Mouse (Mus musculus) MEL (cell line): ENCODE results near the gene Xrn1. TPM values are rescaled to one million over a fixed set of nuclear protein-coding genes. Genes with fewer than 3 reads are reported as not detected.

ENCODE experiments used
- DNase-seq: peaks from one replicate; pipeline ENCODE4 v3.0.0; 2011; ENCODE audit warnings: low read depth, low spot score
- H3K27ac ChIP-seq: 2 replicates; pipeline ENCODE4 v1.5.1; 2012; ENCODE audit warnings: low read depth, mild to moderate bottlenecking, control low read depth, low read length, moderate library complexity; ENCODE audit not compliant: control insufficient read depth
- H3K27me3 ChIP-seq, 2 experiments: fragments of 150-350 bp in 1 of 2; sonication (generic) in 1 of 2; 2 replicates each; pipeline ENCODE4 v1.6.1; 2012; ENCODE audit warnings: low read length in 2 of 2, mild to moderate bottlenecking in 2 of 2, improper control_type of control experiment in 1 of 2, moderate library complexity in 1 of 2; ENCODE audit not compliant: insufficient read depth in 2 of 2, control insufficient read depth in 1 of 2
- H3K36me3 ChIP-seq, 2 experiments: 2 replicates each; pipeline ENCODE4 v1.6.1; 2012 to 2014; ENCODE audit warnings: low read length in 2 of 2, improper control_type of control experiment in 1 of 2, inconsistent platforms in 1 of 2, mild to moderate bottlenecking in 1 of 2; ENCODE audit not compliant: insufficient read depth in 2 of 2, control insufficient read depth in 1 of 2
- H3K4me1 ChIP-seq, 2 experiments: fragments of 150-350 bp in 1 of 2; sonication (generic) in 1 of 2; 2 replicates each; pipeline ENCODE4 v1.6.1; 2012; ENCODE audit warnings: low read length in 2 of 2, improper control_type of control experiment in 1 of 2, mild to moderate bottlenecking in 1 of 2; ENCODE audit not compliant: insufficient read depth in 2 of 2, control insufficient read depth in 1 of 2
- H3K4me3 ChIP-seq, 2 experiments: fragments of 150-350 bp in 1 of 2; sonication (generic) in 1 of 2; 2 replicates each; pipeline ENCODE4 v1.5.1; 2012; ENCODE audit warnings: low read depth in 2 of 2, low read length in 2 of 2, mild to moderate bottlenecking in 2 of 2, moderate library complexity in 2 of 2, control low read depth in 1 of 2, improper control_type of control experiment in 1 of 2; ENCODE audit not compliant: control insufficient read depth in 1 of 2, insufficient read depth in 1 of 2
- H3K79me2 ChIP-seq: 2 replicates; pipeline ENCODE4 v1.6.1; 2012; ENCODE audit warnings: mild to moderate bottlenecking, low read length, moderate library complexity; ENCODE audit not compliant: control insufficient read depth, poor library complexity, insufficient read depth
- H3K9ac ChIP-seq: 2 replicates; pipeline ENCODE4 v1.6.1; 2012; ENCODE audit warnings: low read depth, mild to moderate bottlenecking, control low read depth, low read length, moderate library complexity; ENCODE audit not compliant: control insufficient read depth, poor library complexity, severe bottlenecking
- H3K9me3 ChIP-seq: fragments of 150-350 bp; sonication (generic); replicated peaks from 2 replicates; pipeline ENCODE4 v1.6.1; 2012; ENCODE audit warnings: mild to moderate bottlenecking, low read length, improper control_type of control experiment, moderate library complexity; ENCODE audit not compliant: insufficient read depth
- CHD2 ChIP-seq: IDR thresholded peaks from 2 replicates; pipeline ENCODE4 v1.6.1; 2011; ENCODE audit warnings: low read length, improper control_type of control experiment
- CTCF ChIP-seq, 3 experiments: IDR thresholded peaks in 2 of 3; conservative IDR thresholded peaks in 1 of 3; 2 replicates each; pipeline ENCODE4 v1.5.1; 2011 to 2012; ENCODE audit warnings: low read length in 3 of 3, low read depth in 2 of 3, mild to moderate bottlenecking in 2 of 3, improper control_type of control experiment in 1 of 3, inconsistent platforms in 1 of 3, mixed read lengths in 1 of 3, moderate library complexity in 1 of 3; ENCODE audit not compliant: control insufficient read depth in 1 of 3, insufficient read depth in 1 of 3, poor library complexity in 1 of 3, severe bottlenecking in 1 of 3
- EP300 ChIP-seq, 2 experiments: IDR thresholded peaks; 2 replicates each; pipeline ENCODE4 v1.6.1; 2011; ENCODE audit warnings: improper control_type of control experiment in 2 of 2, low read length in 2 of 2, low read depth in 1 of 2, mild to moderate bottlenecking in 1 of 2
- KAT2A ChIP-seq: conservative IDR thresholded peaks from 2 replicates; pipeline ENCODE4 v1.6.1; 2012; ENCODE audit warnings: low read depth, low read length, improper control_type of control experiment, inconsistent platforms
- MAZ ChIP-seq: IDR thresholded peaks from 2 replicates; pipeline ENCODE4 v1.6.1; 2012; ENCODE audit warnings: low read depth, mild to moderate bottlenecking, inconsistent platforms, low read length, improper control_type of control experiment
- MXI1 ChIP-seq: IDR thresholded peaks from 2 replicates; pipeline ENCODE4 v1.6.1; 2011; ENCODE audit warnings: mild to moderate bottlenecking, low read depth, low read length, improper control_type of control experiment
- MYB ChIP-seq: IDR thresholded peaks from 2 replicates; pipeline ENCODE4 v1.6.1; 2011; ENCODE audit warnings: mild to moderate bottlenecking, low read depth, low read length, improper control_type of control experiment
- POLR2A ChIP-seq, 2 experiments: IDR thresholded peaks; 2 replicates each; pipeline ENCODE4 v1.6.1; 2011 to 2012; ENCODE audit warnings: low read length in 2 of 2, mild to moderate bottlenecking in 2 of 2, control low read depth in 1 of 2, improper control_type of control experiment in 1 of 2, low read depth in 1 of 2, moderate library complexity in 1 of 2; ENCODE audit not compliant: control insufficient read depth in 1 of 2, insufficient read depth in 1 of 2, poor library complexity in 1 of 2
- POLR2AphosphoS2 ChIP-seq: IDR thresholded peaks from 2 replicates; pipeline ENCODE4 v1.6.1; 2011; ENCODE audit warnings: low read length, improper control_type of control experiment
- POLR2AphosphoS5 ChIP-seq: IDR thresholded peaks from 2 replicates; pipeline ENCODE4 v1.6.1; 2012; ENCODE audit warnings: low read depth, borderline replicate concordance, mild to moderate bottlenecking, inconsistent platforms, low read length, moderate library complexity, mixed read lengths
- RAD21 ChIP-seq: IDR thresholded peaks from 2 replicates; pipeline ENCODE4 v1.6.1; 2011; ENCODE audit warnings: mild to moderate bottlenecking, low read depth, low read length, improper control_type of control experiment
- UBTF ChIP-seq: IDR thresholded peaks from 2 replicates; pipeline ENCODE4 v1.6.1; 2012; ENCODE audit warnings: low read depth, mild to moderate bottlenecking, inconsistent platforms, low read length, improper control_type of control experiment, moderate library complexity, borderline replicate concordance; ENCODE audit not compliant: insufficient read depth
- ZKSCAN1 ChIP-seq: IDR thresholded peaks from 2 replicates; pipeline ENCODE4 v1.6.1; 2012; ENCODE audit warnings: low read depth, mild to moderate bottlenecking, inconsistent platforms, low read length, improper control_type of control experiment, moderate library complexity
- polyA plus RNA-seq, 2 experiments: library from polyadenylated mRNA; stranded (reverse) in 1 of 2; unstranded in 1 of 2; fragments of >175 nt in 1 of 2; fragments of >200 nt in 1 of 2; gene quantifications; 2 replicates each; pipeline versions ENCODE4 v1.2.1 to v1.2.4; 2012; ENCODE audit warnings: low replicate concordance in 2 of 2, low read depth in 1 of 2; ENCODE audit not compliant: insufficient read length in 2 of 2, insufficient read depth in 1 of 2, missing spikeins in 1 of 2
- total RNA-seq: library from RNA; depleted of rRNA; stranded (reverse); fragments of 300-350 nt; gene quantifications from 2 replicates; pipeline ENCODE4 v1.2.3, GENCODE M21; 2012; rRNA removed

Gene Xrn1
- total and polyA plus RNA-seq, 3 experiments: 7.6 to 8.3 TPM; not detected in 1

- no peak for TF ChIP-seq MYB
These were observed 140.6 kb downstream of the Xrn1 start (continued) for GRCm38 (mm10) chr9:96095192-96095591.

GRCm38 (mm10) chr9:96102846-96103245 is 148.3 kb downstream of the Xrn1 start:
- no peak overlapping the region for H3K9ac ChIP-seq
- no peaks in the 10 kb centered on the region for H3K27me3 ChIP-seq
- no peak overlapping the region for H3K27ac ChIP-seq
- no peaks in the 10 kb centered on the region for H3K79me2 ChIP-seq
- DNase-seq: no peak
- TF ChIP-seq POLR2A (IDR thresholded peaks at IDR 0.05; ENCODE audit: control insufficient read depth in 1 of 2, insufficient read depth in 1 of 2, low read depth in 1 of 2, low read length in 2 of 2, poor library complexity in 1 of 2) (no peak), CTCF (IDR thresholded peaks at IDR 0.05 in 2 of 3, conservative IDR thresholded peaks at IDR 0.05 in 1 of 3; ENCODE audit: control insufficient read depth in 1 of 3, insufficient read depth in 1 of 3, low read depth in 2 of 3, low read length in 3 of 3, poor library complexity in 1 of 3, severe bottlenecking in 1 of 3) (no peak), UBTF (no peak), POLR2AphosphoS2 (no peak), EP300 (IDR thresholded peaks at IDR 0.05; ENCODE audit: low read depth in 1 of 2, low read length in 2 of 2) (no peak), MYB (no peak), RAD21 (no peak), KAT2A (no peak), MAZ (no peak), POLR2AphosphoS5 (no peak), CHD2 (no peak), ZKSCAN1 (no peak), MXI1 (no peak)
- TF ChIP-seq, all 39 proteins: peak for 0
- no peak overlapping the region for H3K4me3 ChIP-seq
- no peaks in the 10 kb centered on the region for H3K9me3 ChIP-seq
- no peaks in the 10 kb centered on the region for H3K36me3 ChIP-seq
- no peaks in the 10 kb centered on the region for H3K4me1 ChIP-seq

Other genes with a start within 250 kb of the Xrn1 start
- gene Trpc1, start 204.4 kb upstream of the Xrn1 start, total RNA-seq: 0.10 and 0.15 TPM in 2 replicates
- under 1 TPM in 1 of 2 experiments, not detected in 1; 0.50 TPM for gene Trpc1, start 204.4 kb upstream of the Xrn1 start, polyA plus RNA-seq
- not detected in 2 replicates for gene Pls1, start 109.4 kb upstream of the Xrn1 start, total RNA-seq
- under 1 TPM in 1 of 2 experiments, not detected in 1; 0.04 TPM for gene Pls1, start 109.4 kb upstream of the Xrn1 start, polyA plus RNA-seq
- 19.6 and 19.8 TPM in 2 replicates for gene Atr, start 97.2 kb upstream of the Xrn1 start, total RNA-seq
- 10 to 100 TPM in 1 of 2 experiments, not detected in 1; 12.2 TPM for gene Atr, start 97.2 kb upstream of the Xrn1 start, polyA plus RNA-seq
- gene Gk5, start 164.6 kb downstream of the Xrn1 start, total RNA-seq: 4.0 and 4.1 TPM in 2 replicates
- 1 to 10 TPM in 1 of 2 experiments, not detected in 1; 6.2 TPM for gene Gk5, start 164.6 kb downstream of the Xrn1 start, polyA plus RNA-seq
- 7.7 TPM in 2 replicates for gene Tfdp2, start 241.5 kb downstream of the Xrn1 start, total RNA-seq
- 10 to 100 TPM in 1 of 2 experiments, not detected in 1; 15.4 TPM for gene Tfdp2, start 241.5 kb downstream of the Xrn1 start, polyA plus RNA-seq